ENCODE assay signal across 11 mouse cellular contexts in the genomic region with DNA sequence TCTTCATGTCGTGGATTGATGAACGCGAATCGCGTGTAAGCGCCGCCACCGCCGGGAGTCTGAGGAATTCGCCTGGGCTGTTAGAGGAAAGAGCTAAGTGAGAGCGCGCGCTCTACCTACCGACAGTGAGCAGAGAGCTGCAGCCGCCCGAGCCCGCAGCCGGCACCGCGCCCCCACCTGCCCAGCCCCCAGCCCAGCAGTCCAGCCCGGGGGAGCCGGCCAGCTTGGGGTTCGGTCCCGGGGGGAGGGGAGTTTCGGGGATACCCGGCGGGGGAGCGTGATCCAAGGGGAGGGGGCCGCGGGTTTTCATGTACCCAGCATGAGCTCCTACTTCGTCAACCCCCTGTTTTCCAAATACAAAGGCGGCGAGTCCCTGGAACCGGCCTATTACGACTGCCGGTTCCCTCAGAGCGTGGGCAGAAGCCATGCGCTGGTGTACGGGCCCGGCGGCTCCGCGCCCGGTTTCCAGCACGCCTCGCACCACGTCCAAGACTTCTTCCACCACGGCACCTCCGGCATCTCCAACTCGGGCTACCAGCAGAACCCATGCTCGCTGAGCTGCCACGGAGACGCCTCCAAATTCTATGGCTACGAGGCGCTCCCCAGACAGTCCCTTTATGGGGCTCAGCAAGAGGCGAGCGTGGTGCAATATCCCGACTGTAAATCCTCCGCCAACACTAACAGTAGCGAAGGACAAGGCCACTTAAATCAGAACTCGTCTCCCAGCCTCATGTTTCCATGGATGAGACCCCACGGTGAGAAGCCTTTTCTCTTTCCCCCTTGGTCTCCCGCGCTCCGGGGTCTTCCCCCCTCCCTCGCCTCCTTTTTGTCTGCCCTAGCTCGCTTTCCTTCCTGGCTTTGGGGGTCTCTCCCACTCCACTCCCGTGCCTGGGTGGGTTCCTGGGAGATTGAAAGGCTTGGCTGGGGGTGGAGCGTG. TPM values are rescaled to one million over a fixed set of nuclear protein-coding genes. Genes with fewer than 3 reads are reported as not detected.
DNase-seq lines count a peak whose midpoint lies in the region; ATAC-seq lines count a peak whose summit lies in the region.
"Had no signal": no experiment of that assay in that cellular context is flagged by ENCODE, and none has a peak within 500 bp of the region (broad histone marks: within the 10 kb centered on the region; RNA-seq: fewer than 3 reads in every experiment).

A gene (plus strand): TSS at position 147 of the 937 bp plus-strand sequence.

- DNase-seq in heart, adult 8-10 months (ENCODE audit: low spot score): no peak
- DNase-seq in ZHBTc4 (ENCODE audit: low read depth, low spot score): peak; percentile 74
- DNase-seq in limb, embryonic 11.5 days (ENCODE audit: low spot score): peak; percentile 75
- no peak for DNase-seq in thymus, postnatal 25 days
- DNase-seq in retina, embryonic 14.5 days (ENCODE audit: low spot score): no peak
- no peak for DNase-seq in cerebellum, postnatal 36 days
- DNase-seq: cerebellum, adult 8-10 months had no signal

- no peak within 1 kb of the TSS for H3K9ac ChIP-seq in heart, embryonic 16.5 days (ENCODE audit: low read length)
- H3K9ac ChIP-seq in embryonic facial prominence, embryonic 15.5 days: no peak within 1 kb of the TSS
- peak within 1 kb of the TSS; percentile 57 for H3K9ac ChIP-seq in limb, embryonic 11.5 days (ENCODE audit: low read length)

- 2% methylated on average over 69 of the region's 69 CpGs for WGBS in heart, embryonic 16.5 days
- 2% methylated on average over 69 of the region's 69 CpGs for WGBS in embryonic facial prominence, embryonic 15.5 days
- under 1% methylated on average over 57 of the region's 69 CpGs for WGBS in limb, embryonic 11.5 days

- H3K36me3 ChIP-seq in heart, embryonic 16.5 days (ENCODE audit: control insufficient read depth, insufficient read depth): no peaks in the 10 kb centered on the region
- no peaks in the 10 kb centered on the region for H3K36me3 ChIP-seq in embryonic facial prominence, embryonic 15.5 days
- H3K36me3 ChIP-seq in limb, embryonic 11.5 days (ENCODE audit: control insufficient read depth, insufficient read depth, low read length): no peaks in the 10 kb centered on the region

- H3K4me1 ChIP-seq in heart, embryonic 16.5 days (ENCODE audit: control insufficient read depth, insufficient read depth, low read length): no peaks in the 10 kb centered on the region
- peaks cover 6% of the 10 kb centered on the region; the same call in 1 of the 2 replicates for H3K4me1 ChIP-seq in embryonic facial prominence, embryonic 15.5 days
- peaks cover 18% of the 10 kb centered on the region for H3K4me1 ChIP-seq in limb, embryonic 11.5 days (ENCODE audit: control insufficient read depth, insufficient read depth, low read length)

- H3K27ac ChIP-seq in heart, embryonic 16.5 days (ENCODE audit: low read length): no peak within 1 kb of the TSS
- H3K27ac ChIP-seq in embryonic facial prominence, embryonic 15.5 days (replicated peaks): no peak within 1 kb of the TSS
- no peak within 1 kb of the TSS for H3K27ac ChIP-seq in limb, embryonic 11.5 days (replicated peaks; ENCODE audit: low read depth, low read length)
- H3K27ac ChIP-seq: macrophage had no signal

- H3K27me3 ChIP-seq in heart, embryonic 16.5 days (ENCODE audit: control insufficient read depth, insufficient read depth, low read length): peaks cover 93% of the 10 kb centered on the region
- H3K27me3 ChIP-seq in embryonic facial prominence, embryonic 15.5 days: peaks cover 96% of the 10 kb centered on the region
- peaks cover 84% of the 10 kb centered on the region for H3K27me3 ChIP-seq in limb, embryonic 11.5 days (ENCODE audit: control insufficient read depth, insufficient read depth, low read length)

- no peak for ATAC-seq in heart, embryonic 16.5 days (replicated peaks; ENCODE audit: extremely low read depth, insufficient read depth, low FRiP score)
- no peak for ATAC-seq in embryonic facial prominence, embryonic 15.5 days (ENCODE audit: insufficient number of reproducible peaks, low FRiP score, low TSS enrichment, low read depth)
- no peak for ATAC-seq in limb, embryonic 11.5 days (ENCODE audit: insufficient number of reproducible peaks, low FRiP score, low TSS enrichment, low read depth)

- H3K4me2 ChIP-seq in heart, embryonic 16.5 days (ENCODE audit: low read depth, low read length): peak within 1 kb of the TSS; percentile 10; the same call in 1 of the 2 replicates
- H3K4me2 ChIP-seq in embryonic facial prominence, embryonic 15.5 days (replicated peaks): no peak within 1 kb of the TSS; the same call in 1 of the 2 replicates
- H3K4me2 ChIP-seq in limb, embryonic 11.5 days (ENCODE audit: low read depth, severe bottlenecking): peak within 1 kb of the TSS; percentile 61

- no peaks in the 10 kb centered on the region for H3K9me3 ChIP-seq in heart, embryonic 16.5 days (replicated peaks; ENCODE audit: control insufficient read depth, low read length)
- H3K9me3 ChIP-seq in embryonic facial prominence, embryonic 15.5 days (replicated peaks): no peaks in the 10 kb centered on the region
- no peaks in the 10 kb centered on the region for H3K9me3 ChIP-seq in limb, embryonic 11.5 days (ENCODE audit: control insufficient read depth, low read length)

- H3K4me3 ChIP-seq in heart, embryonic 16.5 days (ENCODE audit: low read length): peak within 1 kb of the TSS; percentile 17; the same call in 1 of the 2 replicates
- H3K4me3 ChIP-seq in embryonic facial prominence, embryonic 15.5 days (replicated peaks): peak within 1 kb of the TSS; percentile 17
- peak within 1 kb of the TSS; percentile 29 for H3K4me3 ChIP-seq in limb, embryonic 11.5 days (ENCODE audit: low read depth, low read length)

RNA-seq across cellular contexts. Expression of the gene that starts here (rescaled TPM):
- polyA plus RNA-seq in heart, embryonic 16.5 days (2015; fragmentation: Nextera tagmentation; extraction: Ambion mirVana): not detected in 2 replicates
- not detected for total RNA-seq in heart, adult 8-10 months (2022)
- polyA plus RNA-seq in embryonic facial prominence, embryonic 15.5 days (2015; fragmentation: Nextera tagmentation; extraction: Ambion mirVana): not detected in 2 replicates
- 4.6 and 4.8 TPM in 2 replicates for polyA plus RNA-seq in limb, embryonic 11.5 days (2014; fragmentation: Nextera tagmentation; extraction: Ambion mirVana)
- total RNA-seq: heart, postnatal 25 days had no signal
- polyA plus RNA-seq: macrophage had no signal

Comparison
In these comparisons a context has a peak if more than half of its experiments do, and no peak if none do; other contexts are left out.
1. DNase-seq: peak in ZHBTc4 (single experiment) and limb, embryonic 11.5 days (single experiment); none in heart, adult 8-10 months (single experiment), thymus, postnatal 25 days (single experiment), retina, embryonic 14.5 days (single experiment) and cerebellum, postnatal 36 days (0 of 2).
2. Peak in every context shown above with its lines, with median percentiles within 50 percentile points of each other: H3K4me3 ChIP-seq.